Mouse (Mus musculus): ENCODE data around the gene Suclg2.

- TF ChIP-seq CTCF (IDR thresholded peaks at IDR 0.05; ENCODE audit: low read depth, low read length) (no peak), POLR2A (IDR thresholded peaks at IDR 0.05; ENCODE audit: extremely low read depth, insufficient read depth, low read length) (no peak)
These were observed 16.8 kb downstream of the Suclg2 start for GRCm38 (mm10) chr6:95701786-95702185.

Data from liver, adult 2 months (tissue).